Mouse (Mus musculus) adrenal gland, postnatal 4 days (tissue): Measurements from ENCODE around the gene Tmem63b. TPM values are rescaled to one million over a fixed set of nuclear protein-coding genes. Genes with fewer than 3 reads are reported as not detected.

Source experiments
- DNase-seq, 2 experiments: peaks; one replicate each; pipeline ENCODE4 v3.0.0; 2021 to 2022; ENCODE audit warnings: low spot score in 2 of 2, mixed read lengths in 2 of 2
- long read RNA-seq, 2 experiments: library from polyadenylated mRNA; stranded (forward); transcript quantifications; one replicate each; pipeline ENCODE4 v2.0.0; 2021
- total RNA-seq, 2 experiments: library from RNA; stranded (reverse); gene quantifications; 2 replicates each; pipeline ENCODE4 v1.2.3; 2021

Tmem63b gene
- 10 to 100 TPM; 49.5 to 57.6 TPM for total RNA-seq
- long read RNA-seq, experiment 1, partial matches to known transcripts = 3 of 15 reads
- long read RNA-seq, experiment 1, other reads (novel, unspliced or antisense) = 9 of 15 reads
- long read RNA-seq, experiment 2, transcript Tmem63b-201 (24 exons, 3,284 nt) = major isoform, 7 of 29 reads
- long read RNA-seq, experiment 2, partial matches to known transcripts = 10 of 29 reads
- long read RNA-seq, experiment 2, other reads (novel, unspliced or antisense) = 12 of 29 reads

- DNase-seq = no peak
Observed at GRCm38 (mm10) chr17:45686716-45687115, at the start of gene Tmem63b. Gene Tmem63b, minus strand, starts transcription at chr17:45686905.

DNA sequence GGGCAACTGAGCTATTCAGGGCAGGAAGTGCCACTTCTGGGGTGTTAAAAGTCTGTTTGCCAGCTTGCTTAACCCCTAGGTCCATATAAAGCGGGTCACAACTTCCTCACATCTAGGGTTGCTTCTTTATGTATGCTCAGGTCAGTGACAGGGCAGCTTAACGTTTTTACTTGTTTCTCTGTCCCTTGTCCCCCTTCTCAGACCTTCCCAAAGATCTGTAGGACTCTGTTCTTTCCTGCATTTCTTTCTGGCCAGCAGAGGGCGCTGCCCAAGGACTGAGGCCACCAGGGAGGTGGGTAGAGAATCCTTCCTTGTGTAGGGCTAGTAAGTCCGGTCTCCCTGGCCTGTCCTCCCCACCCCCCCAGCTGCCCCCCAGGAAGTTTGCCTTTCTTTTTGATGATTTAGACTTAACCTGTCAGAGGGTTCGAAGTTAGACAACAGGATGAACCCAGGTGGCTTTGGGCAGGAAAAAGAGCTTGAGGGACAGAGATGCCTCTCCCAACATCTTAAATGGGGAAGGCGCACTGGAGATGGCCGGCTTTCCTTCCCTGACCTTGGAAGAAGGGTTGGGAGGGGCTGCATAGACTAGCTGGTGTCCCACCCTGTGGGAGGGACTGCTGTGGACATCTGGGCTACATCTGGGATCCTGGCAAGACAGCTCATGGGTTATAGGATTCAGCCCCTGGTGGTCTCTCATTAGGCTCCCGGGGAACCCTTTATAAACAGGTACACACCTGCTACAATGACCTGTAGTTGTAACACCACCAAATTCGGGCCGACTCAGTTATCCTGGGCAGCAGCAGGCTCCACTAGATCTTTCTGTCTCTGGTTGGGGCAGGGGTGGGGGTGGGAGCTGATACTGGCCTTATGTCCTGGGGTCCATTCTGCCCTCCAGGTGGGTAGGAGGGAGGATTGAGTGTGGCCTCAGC is 48.9 kb upstream of the Tmem63b start:
- peak; percentile 68 to 77 for DNase-seq

DNA sequence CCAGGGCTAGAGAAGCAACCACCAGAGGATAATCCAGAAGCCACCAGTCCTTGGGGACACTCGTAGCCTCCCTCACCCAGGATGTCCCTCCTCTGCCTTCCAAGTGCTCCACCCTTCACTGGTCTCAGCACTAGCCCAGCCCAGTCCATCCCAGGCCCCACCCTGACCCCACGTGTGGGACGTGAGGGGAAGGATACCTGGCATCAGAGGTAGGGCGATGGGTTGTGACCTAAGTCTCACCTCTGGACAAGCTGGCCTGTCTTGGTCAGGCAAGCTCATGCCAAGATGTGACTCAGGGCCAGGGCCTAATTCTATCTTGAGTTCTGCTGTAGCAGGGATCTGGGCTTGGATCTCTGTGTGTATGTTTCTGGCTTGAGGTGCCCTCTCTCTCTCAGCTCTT is 48.2 kb upstream of the Tmem63b start:
- no peak for DNase-seq

DNA sequence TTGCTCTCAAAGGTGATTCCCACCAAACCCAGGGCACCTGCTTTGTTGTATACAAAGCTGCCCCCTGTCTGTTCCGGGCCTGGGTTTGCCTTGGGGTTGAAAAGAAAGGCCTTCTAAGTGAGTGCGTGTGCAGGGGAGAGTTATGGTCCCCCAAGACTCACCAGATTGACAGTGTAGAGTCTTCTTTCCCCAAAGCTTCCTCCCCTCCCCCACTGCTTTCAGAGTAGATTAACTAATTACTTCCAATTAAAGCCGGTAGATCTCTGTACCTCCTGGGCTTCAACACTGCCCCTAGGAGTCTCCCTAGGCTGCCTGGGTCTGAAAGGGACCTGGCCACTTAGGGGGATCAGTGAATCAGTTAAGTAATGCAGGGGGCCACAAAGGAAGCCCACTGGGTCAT is 47.6 kb upstream of the Tmem63b start:
- no peak for DNase-seq

- DNase-seq = no peak
Observed at GRCm38 (mm10) chr17:45733735-45734301, 47.1 kb upstream of the Tmem63b start, which contains the start of gene 1600014C23Rik. Gene 1600014C23Rik, minus strand, starts transcription at chr17:45733844.

GRCm38 (mm10) chr17:45733038-45733734 is 46.5 kb upstream of the Tmem63b start:
- DNase-seq = no peak

- peak; percentile 71 to 78 for DNase-seq
Observed at GRCm38 (mm10) chr17:45731172-45731864, 44.6 kb upstream of the Tmem63b start.

DNA sequence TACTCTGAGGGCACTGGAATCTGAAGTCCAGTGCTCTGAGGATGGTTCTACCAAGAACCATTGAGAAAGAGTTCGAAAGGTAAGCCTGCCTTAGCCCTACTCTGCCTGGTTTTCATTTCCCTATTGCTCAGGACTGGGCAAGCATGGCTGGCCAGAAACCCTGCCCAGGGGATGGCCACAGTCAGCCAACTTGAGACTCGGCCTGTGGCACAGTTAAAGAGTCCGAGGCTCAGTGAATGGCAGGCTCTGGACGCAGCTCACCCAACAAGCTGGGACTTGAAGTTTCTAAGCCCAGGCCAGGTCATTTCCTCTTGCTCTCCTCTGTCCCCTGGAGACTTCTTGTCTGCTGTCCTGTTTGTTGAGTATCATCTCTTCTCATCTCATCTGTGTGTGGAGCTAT is 44.0 kb upstream of the Tmem63b start:
- no peak for DNase-seq

GRCm38 (mm10) chr17:45729387-45729786 is 42.7 kb upstream of the Tmem63b start:
- DNase-seq = no peak

DNA sequence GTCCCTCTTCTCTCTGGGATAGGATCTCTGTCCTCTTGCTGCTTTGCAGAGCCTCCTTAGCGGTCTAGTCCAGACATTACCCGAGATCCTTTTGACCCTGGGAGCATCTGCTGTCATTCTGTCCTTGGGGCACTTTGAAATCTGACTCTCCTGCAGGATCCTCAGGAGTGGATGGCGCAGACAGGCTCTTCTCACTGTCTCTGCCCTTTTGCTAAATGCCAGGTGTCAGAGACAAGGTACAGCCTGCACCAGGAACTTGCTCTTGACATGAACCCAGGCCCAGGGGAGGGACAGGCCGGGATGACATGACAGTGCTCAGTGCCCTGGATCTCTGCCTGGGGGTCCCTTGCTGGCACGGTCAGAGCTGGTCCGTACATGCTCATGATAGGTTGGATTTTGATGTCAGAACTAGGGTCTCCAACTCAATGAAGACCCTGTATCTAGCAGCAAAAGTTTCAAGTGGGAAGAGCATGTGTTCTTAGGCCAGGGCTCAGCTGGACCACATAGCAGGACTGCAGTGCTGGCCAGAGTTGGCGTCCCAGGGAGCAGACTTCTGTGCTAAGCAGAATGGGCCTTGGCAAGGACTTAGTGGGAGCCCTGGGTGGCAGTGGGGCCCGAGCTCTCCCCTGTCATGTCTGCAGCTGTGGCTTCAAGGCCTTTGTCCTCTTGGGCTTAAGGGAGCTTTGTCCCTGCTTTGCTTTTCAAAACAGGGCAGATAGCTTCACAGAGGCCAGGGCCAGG is 41.4 kb upstream of the Tmem63b start:
- no peak for DNase-seq

DNA sequence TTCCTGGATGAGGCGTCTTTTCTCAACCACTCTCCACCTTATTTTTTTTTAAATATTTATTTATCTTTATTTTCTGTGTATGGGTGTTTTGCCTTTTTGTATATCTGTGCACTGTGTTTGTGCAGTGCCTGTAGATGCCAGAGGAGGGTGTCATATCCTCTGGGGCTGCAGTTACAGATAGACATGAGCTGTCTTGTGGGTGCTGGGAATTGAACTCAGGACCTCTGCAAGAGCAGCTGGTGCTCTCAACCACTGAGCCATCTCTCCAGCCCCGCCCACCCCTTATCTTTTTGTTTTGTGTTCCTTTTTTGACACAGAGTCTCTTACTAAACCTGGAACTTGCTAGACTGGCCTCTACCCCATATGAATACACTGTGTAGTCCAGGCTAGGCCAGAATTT is 40.8 kb upstream of the Tmem63b start:
- DNase-seq = no peak

- DNase-seq = no peak
Observed at GRCm38 (mm10) chr17:45726249-45726648, 39.5 kb upstream of the Tmem63b start.

DNA sequence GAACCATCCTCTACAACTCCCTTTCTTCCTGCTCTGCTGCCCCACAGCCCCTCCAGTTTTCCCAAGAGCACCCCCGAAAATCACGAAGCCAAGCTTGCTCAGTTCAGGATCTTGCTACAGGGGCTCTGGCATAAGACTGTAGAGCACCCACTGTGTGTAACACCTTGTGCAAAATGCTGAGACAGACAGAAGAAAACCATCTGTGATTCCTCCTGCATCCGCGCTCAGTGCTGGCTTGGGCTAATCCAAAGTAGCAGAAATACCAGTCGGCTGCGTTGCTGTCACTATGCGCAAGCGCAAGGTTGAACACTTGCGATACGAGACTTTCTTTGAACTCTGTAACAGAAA is 37.8 kb upstream of the Tmem63b start:
- no peak for DNase-seq

GRCm38 (mm10) chr17:45723732-45724573 is 37.2 kb upstream of the Tmem63b start:
- DNase-seq = peak; percentile 58 to 63

DNA sequence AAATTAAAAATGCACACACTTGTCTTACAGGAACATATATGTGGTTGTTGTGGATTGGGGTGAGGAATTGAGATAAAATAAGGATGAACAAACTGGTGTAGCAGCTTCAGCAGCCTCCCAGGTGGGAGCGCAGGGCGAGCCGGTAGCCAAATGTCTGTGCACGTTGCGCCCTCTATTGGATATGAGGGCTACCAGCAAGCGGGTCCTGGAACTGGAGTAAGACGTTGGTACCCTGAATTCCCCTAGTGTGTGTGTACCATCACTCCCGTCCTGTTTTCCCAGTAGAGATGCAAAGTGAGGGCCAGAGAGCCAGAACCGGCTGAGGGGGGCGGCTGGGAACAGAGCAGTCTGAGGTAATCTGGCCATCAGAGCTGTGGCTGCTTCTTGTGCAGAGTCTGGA is 31.6 kb upstream of the Tmem63b start:
- peak in 1 of 2 experiments; percentile 53 for DNase-seq

DNA sequence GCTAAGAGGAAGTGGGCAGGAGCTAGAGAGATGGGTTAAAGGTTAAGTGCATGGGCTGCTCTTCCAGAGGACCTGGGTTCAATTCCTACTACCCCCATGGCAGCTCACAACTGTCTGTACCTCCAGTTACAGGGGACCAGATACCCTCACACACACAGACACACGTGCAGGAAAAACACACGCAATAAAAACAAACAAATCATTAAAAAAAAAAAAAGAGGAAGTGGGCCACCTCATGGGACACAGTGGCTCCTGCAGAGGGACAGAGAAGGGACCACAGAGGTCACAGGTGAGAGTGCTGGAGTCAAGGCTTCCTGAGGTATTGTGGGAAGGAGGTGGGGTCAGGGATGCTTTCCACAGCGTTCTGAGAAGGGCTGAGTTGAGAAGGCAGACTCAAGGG is 24.8 kb upstream of the Tmem63b start:
- DNase-seq = no peak

GRCm38 (mm10) chr17:45710407-45710806 is 23.7 kb upstream of the Tmem63b start:
- DNase-seq = no peak

DNA sequence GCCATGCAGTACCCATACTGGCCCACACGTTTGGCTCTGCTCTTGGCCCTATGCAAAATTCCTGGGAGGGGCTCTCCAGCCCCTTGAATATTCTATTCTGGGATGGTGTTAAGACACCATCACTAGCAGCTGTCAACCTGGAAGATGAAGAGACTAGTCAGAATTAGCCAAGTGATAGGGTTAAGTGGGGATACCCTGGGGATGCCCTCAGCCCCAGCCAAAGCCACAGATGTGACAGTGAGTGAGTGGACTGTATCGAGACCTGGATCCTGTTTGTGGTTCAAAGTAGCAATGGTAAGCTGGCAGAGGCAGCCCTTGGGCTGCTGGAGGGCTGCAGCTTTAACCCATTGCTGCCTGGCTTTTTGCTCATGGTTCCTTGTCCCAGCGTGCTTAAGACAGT is 23.1 kb upstream of the Tmem63b start:
- no peak for DNase-seq

DNA sequence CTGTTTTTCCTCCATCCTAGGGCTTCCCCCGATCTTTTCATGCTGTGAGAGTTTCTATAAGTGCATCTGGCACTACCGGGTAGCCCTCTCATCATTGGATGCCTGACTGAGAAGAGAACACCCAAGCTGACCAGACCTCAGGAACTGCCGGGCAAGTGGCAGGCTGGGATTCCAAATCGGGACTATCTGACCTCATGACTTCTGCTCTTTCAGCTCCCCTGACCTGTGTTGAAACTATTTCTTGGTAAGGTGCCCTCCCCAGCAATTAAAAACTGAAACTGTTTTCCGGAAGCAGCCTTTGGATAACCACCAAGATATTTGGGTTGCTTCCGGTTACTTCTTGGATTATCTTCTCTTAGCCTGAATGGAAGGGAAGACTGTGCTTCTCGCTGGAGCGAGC is 21.5 kb upstream of the Tmem63b start:
- DNase-seq = no peak
